Mouse (Mus musculus) hindbrain, embryonic 16.5 days (tissue): ENCODE measurements around the gene Rnf115. TPM values are rescaled to one million over a fixed set of nuclear protein-coding genes. Genes with fewer than 3 reads are reported as not detected.

ENCODE experiments used
- ATAC-seq: fragments of 200-750 bp; cut with Nextera tagmentation; 2 replicates; pipeline ENCODE4 v1.8.0; 2017; ENCODE audit warnings: moderate TSS enrichment, moderate library complexity
- H3K27ac ChIP-seq: fragments of 300-500 bp; sonication (generic); 2 replicates; pipeline ENCODE4 v1.5.1; 2014; ENCODE audit warnings: low read depth, mild to moderate bottlenecking, control low read depth, low read length, moderate library complexity
- H3K27me3 ChIP-seq: fragments of 300-500 bp; sonication (generic); replicated peaks from 2 replicates; pipeline ENCODE4 v1.6.1; 2014; ENCODE audit warnings: low read length; ENCODE audit not compliant: control insufficient read depth, insufficient read depth
- H3K36me3 ChIP-seq: fragments of 300-500 bp; sonication (generic); 2 replicates; pipeline ENCODE4 v1.6.1; 2014; ENCODE audit warnings: mild to moderate bottlenecking, low read length, moderate library complexity, mixed read lengths; ENCODE audit not compliant: control insufficient read depth, insufficient read depth
- H3K4me1 ChIP-seq: fragments of 300-500 bp; sonication (generic); 2 replicates; pipeline ENCODE4 v1.6.1; 2014; ENCODE audit warnings: low read depth, low read length; ENCODE audit not compliant: control insufficient read depth, insufficient read depth
- H3K4me2 ChIP-seq: fragments of 300-500 bp; sonication (generic); 2 replicates; pipeline ENCODE4 v1.6.1; 2014; ENCODE audit warnings: mild to moderate bottlenecking, low read length, control low read depth, moderate library complexity
- H3K4me3 ChIP-seq: fragments of 300-500 bp; sonication (generic); 2 replicates; pipeline ENCODE4 v1.5.1; 2014; ENCODE audit warnings: mild to moderate bottlenecking, low read length, control low read depth, moderate library complexity
- H3K9ac ChIP-seq: fragments of 300-500 bp; sonication (generic); 2 replicates; pipeline ENCODE4 v1.6.1; 2014; ENCODE audit warnings: low read depth, mild to moderate bottlenecking, control low read depth, low read length, moderate library complexity
- H3K9me3 ChIP-seq: fragments of 300-500 bp; sonication (generic); 2 replicates; pipeline ENCODE4 v1.6.1; 2014; ENCODE audit warnings: mild to moderate bottlenecking, low read length, moderate library complexity; ENCODE audit not compliant: control insufficient read depth
- WGBS: fragments of 180-500 bp; shearing (Covaris S2); extraction: QIAGEN DNeasy Blood & Tissue Kit; methylation state at CpG from one replicate; pipeline ENCODE4 v1.1.7; 2014; 5-methylcytosine and 5-hydroxymethylcytosine counted together
- polyA plus RNA-seq: library from polyadenylated mRNA; unstranded; fragments of >200 nt; fragmentation: Nextera tagmentation; extraction: Ambion mirVana; gene quantifications from 2 replicates; pipeline ENCODE4 v1.2.1, GENCODE M21; 2015

Gene Rnf115
- polyA plus RNA-seq, 1 experiment from 2014 or later: 82.0 TPM

DNA sequence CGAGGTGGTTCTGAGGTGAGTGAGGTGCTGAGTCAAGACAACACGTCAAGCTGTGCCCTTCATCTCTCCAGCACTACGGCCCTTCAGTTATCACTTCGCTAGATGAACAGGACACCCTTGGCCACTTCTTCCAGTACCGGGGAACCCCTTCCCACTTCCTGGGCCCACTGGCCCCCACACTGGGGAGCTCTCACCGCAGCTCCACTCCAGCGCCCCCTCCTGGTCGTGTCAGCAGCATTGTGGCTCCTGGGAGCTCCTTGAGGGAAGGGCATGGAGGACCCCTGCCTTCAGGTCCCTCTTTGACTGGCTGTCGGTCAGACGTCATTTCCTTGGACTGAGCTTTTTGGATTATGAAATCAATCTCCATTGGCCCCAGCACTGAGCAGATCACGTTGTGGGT lies 22.7 kb upstream of the Rnf115 start:
- no peak for ATAC-seq
- 65% methylated on average over 11 of the region's 11 CpGs for whole genome bisulfite sequencing

GRCm38 (mm10) chr3:96706217-96706616 lies 21.2 kb upstream of the Rnf115 start:
- no peak for ATAC-seq
- Histone ChIP-seq H3K9me3 (no peaks in the 10 kb centered on the region), H3K36me3 (peaks cover 12% of the 10 kb centered on the region; the same call in 1 of the 2 replicates), H3K9ac (no peak overlapping the region), H3K27me3 (no peaks in the 10 kb centered on the region), H3K27ac (no peak overlapping the region), H3K4me2 (no peak overlapping the region), H3K4me3 (no peak overlapping the region), H3K4me1 (no peaks in the 10 kb centered on the region)
- WGBS: 91% methylated on average over 11 of the region's 11 CpGs

More for the DNA sequence above, 22.7 kb upstream of the Rnf115 start:
- no peak overlapping the region for H3K4me2 ChIP-seq
- H3K9me3 ChIP-seq: no peaks in the 10 kb centered on the region
- H3K36me3 ChIP-seq: peaks cover 13% of the 10 kb centered on the region; the same call in 1 of the 2 replicates
- no peak overlapping the region for H3K27ac ChIP-seq
- H3K4me1 ChIP-seq: no peaks in the 10 kb centered on the region
- H3K9ac ChIP-seq: no peak overlapping the region
- no peak overlapping the region for H3K4me3 ChIP-seq
- H3K27me3 ChIP-seq: no peaks in the 10 kb centered on the region

DNA sequence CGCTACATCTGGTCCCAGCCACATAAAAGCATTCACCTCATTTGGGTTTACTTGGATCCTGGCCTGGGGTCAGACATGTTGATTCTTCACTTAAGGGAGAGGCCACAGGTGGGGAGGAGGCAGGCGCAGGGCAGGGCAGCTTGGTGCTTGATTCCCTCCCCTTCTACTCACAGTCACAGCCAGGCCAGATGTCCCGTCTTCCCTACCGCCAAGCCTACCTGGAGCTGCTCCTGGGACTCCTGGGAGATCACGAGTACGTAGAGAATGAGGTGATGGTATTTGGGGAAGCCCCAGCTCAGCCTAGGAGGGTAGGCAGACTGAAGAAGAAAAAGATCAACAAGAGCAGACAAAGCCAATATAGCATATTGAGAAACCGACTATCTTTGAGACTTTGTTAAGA lies 20.5 kb upstream of the Rnf115 start:
- Histone ChIP-seq H3K4me3 (no peak overlapping the region), H3K9ac (no peak overlapping the region), H3K36me3 (peaks cover 6% of the 10 kb centered on the region; the same call in 1 of the 2 replicates), H3K27me3 (no peaks in the 10 kb centered on the region), H3K4me1 (no peaks in the 10 kb centered on the region), H3K27ac (no peak overlapping the region), H3K4me2 (no peak overlapping the region), H3K9me3 (no peaks in the 10 kb centered on the region)
- WGBS: 78% methylated on average over 7 of the region's 7 CpGs
- no peak for ATAC-seq

DNA sequence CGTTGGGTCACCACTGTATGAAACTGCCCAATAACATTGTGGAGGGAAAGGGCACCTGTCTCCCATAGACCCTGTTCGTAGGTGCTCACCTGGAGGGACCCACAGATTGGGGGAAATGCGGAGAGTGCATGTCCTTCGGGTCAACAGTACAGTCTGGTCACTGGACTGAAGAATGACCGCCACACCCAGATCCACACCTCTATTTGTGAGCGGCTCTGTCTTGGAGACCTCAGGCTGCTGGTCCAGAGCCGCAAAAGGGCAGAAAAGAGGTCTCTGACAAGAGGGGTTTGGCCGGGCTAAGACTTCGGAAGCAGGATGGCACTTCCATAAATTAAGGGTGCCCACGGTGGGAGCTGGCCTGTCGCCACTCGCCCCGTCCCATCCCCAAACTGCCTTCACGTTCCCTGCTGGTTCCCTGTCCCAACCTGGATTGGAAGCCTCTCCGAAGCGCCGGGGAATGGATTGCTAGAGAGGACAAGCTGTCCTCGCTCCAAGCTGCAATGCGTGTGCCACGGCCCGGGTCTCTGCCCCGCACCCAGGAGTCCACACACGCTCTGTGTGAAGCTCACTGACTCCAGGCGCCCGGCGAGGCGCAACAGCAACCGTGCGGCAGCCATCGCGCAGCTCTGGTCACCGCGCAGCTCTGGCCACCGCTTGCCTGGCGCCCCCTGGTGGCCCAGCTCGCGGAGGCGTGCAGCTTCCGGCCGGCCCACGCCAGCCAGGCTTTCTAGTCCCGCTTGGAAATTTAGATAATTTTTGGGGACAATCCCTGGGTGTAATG lies 19.4 kb upstream of the Rnf115 start, which contains the start of gene Nudt17:
Gene Nudt17 (minus strand): TSS at position 660 of the 781 bp plus-strand sequence.
- Histone ChIP-seq H3K27me3 (no peaks in the 10 kb centered on the region), H3K27ac (no peak within 1 kb of the TSS), H3K9ac (peak within 1 kb of the TSS; percentile 79), H3K4me1 (no peaks in the 10 kb centered on the region), H3K4me2 (peak within 1 kb of the TSS; percentile 89), H3K4me3 (peak within 1 kb of the TSS; percentile 54), H3K9me3 (no peaks in the 10 kb centered on the region), H3K36me3 (peaks cover 4% of the 10 kb centered on the region; the same call in 1 of the 2 replicates)
- 5% methylated on average over 42 of the region's 42 CpGs for WGBS
- ATAC-seq: peak; percentile 88

DNA sequence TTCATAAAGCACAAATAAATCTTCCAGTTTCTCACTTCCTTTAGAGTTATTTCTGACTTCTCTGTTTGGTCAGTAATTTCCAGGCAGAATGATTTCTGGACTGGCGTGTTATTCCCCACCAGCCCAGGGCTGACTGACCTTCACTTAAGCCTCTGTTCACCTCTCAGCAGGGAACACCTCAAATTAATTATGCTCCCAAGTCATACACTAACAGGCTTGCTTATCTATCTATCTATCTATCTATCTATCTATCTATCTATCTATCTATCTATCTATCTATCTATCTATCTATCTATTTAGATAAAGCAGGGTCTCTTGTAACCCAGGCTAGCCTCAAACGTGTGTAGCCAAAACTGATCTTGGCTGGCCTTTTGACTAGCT lies 18.8 kb upstream of the Rnf115 start:
- WGBS: 45% methylated on average over 2 of the region's 2 CpGs

GRCm38 (mm10) chr3:96714286-96714685 lies 13.2 kb upstream of the Rnf115 start:
- 91% methylated on average over 5 of the region's 5 CpGs for WGBS
- Histone ChIP-seq H3K27ac (no peak overlapping the region), H3K9ac (no peak overlapping the region), H3K4me3 (no peak overlapping the region), H3K9me3 (no peaks in the 10 kb centered on the region), H3K4me2 (no peak overlapping the region), H3K27me3 (no peaks in the 10 kb centered on the region), H3K4me1 (no peaks in the 10 kb centered on the region), H3K36me3 (peaks cover 9% of the 10 kb centered on the region)
- ATAC-seq: no peak

More for the DNA sequence above, 18.8 kb upstream of the Rnf115 start:
- Histone ChIP-seq H3K9me3 (no peaks in the 10 kb centered on the region), H3K36me3 (peaks cover 6% of the 10 kb centered on the region; the same call in 1 of the 2 replicates), H3K9ac (no peak overlapping the region), H3K4me1 (no peaks in the 10 kb centered on the region), H3K27ac (no peak overlapping the region), H3K4me3 (no peak overlapping the region; the same call in 1 of the 2 replicates), H3K4me2 (peak overlapping the region; percentile 89), H3K27me3 (no peaks in the 10 kb centered on the region)
- ATAC-seq: peak; percentile 34; the same call in 1 of the 2 replicates

- H3K9ac ChIP-seq: no peak overlapping the region
- peaks cover 9% of the 10 kb centered on the region for H3K36me3 ChIP-seq
- ATAC-seq: no peak
- H3K4me2 ChIP-seq: no peak overlapping the region
- H3K9me3 ChIP-seq: no peaks in the 10 kb centered on the region
- WGBS: 85% methylated on average over 2 of the region's 2 CpGs
- no peaks in the 10 kb centered on the region for H3K4me1 ChIP-seq
- H3K4me3 ChIP-seq: no peak overlapping the region
- no peak overlapping the region for H3K27ac ChIP-seq
- no peaks in the 10 kb centered on the region for H3K27me3 ChIP-seq
Observed at GRCm38 (mm10) chr3:96715854-96716253, 11.6 kb upstream of the Rnf115 start.

DNA sequence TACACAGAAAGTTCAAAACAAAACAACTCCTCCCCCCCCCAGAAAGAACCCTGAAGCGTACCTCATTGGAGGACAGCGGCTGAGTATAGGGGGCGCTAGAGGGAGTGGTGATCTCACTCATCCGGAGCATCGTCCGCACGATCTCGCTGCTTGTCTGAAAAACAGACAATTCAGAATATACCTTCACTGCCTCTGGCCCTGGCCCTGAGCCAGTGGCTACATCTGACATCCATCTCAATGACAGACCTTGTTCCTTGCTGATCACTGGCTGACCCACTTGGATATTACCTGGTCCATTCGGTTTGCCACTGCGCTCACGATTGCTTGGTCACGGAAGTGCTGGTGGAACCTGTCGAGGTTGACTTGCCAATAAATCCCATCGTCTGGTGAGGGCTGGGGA lies 8.3 kb upstream of the Rnf115 start:
- H3K4me1 ChIP-seq: no peaks in the 10 kb centered on the region
- no peaks in the 10 kb centered on the region for H3K9me3 ChIP-seq
- no peak overlapping the region for H3K4me3 ChIP-seq
- 30% methylated on average over 14 of the region's 14 CpGs for WGBS
- ATAC-seq: peak; percentile 60; the same call in 1 of the 2 replicates
- no peaks in the 10 kb centered on the region for H3K27me3 ChIP-seq
- H3K27ac ChIP-seq: peak overlapping the region; percentile 9; the same call in 1 of the 2 replicates
- no peak overlapping the region for H3K9ac ChIP-seq
- H3K36me3 ChIP-seq: peaks cover 15% of the 10 kb centered on the region
- peak overlapping the region; percentile 15; the same call in 1 of the 2 replicates for H3K4me2 ChIP-seq

GRCm38 (mm10) chr3:96727828-96728633 lies 567 bp downstream of the Rnf115 start:
- peak overlapping the region; percentile 88 for H3K9ac ChIP-seq
- H3K4me1 ChIP-seq: peaks cover 16% of the 10 kb centered on the region
- H3K27ac ChIP-seq: peak overlapping the region; percentile 88
- H3K9me3 ChIP-seq: no peaks in the 10 kb centered on the region
- peak overlapping the region; percentile 83 for H3K4me3 ChIP-seq
- peak; percentile 60 for ATAC-seq
- H3K4me2 ChIP-seq: peak overlapping the region; percentile 78
- no peaks in the 10 kb centered on the region for H3K27me3 ChIP-seq
- WGBS: under 1% methylated on average over 33 of the region's 42 CpGs
- peaks cover 6% of the 10 kb centered on the region for H3K36me3 ChIP-seq
